Mouse (Mus musculus) intestine, embryonic 16.5 days (tissue): ENCODE measurements around the gene Rabgef1. TPM values are rescaled to one million over a fixed set of nuclear protein-coding genes. Genes with fewer than 3 reads are reported as not detected.

Experiments
- polyA plus RNA-seq: library from polyadenylated mRNA; unstranded; fragments of >200 nt; fragmentation: Nextera tagmentation; extraction: Ambion mirVana; gene quantifications from 2 replicates; pipeline ENCODE4 v1.2.1, GENCODE M21; 2015

The Rabgef1 gene
- polyA plus RNA-seq, 1 experiment from 2014 or later, result 26.1 TPM

Other genes with a start within 250 kb of the Rabgef1 start
- 22.1 and 28.8 TPM in 2 replicates for gene Vkorc1l1, start 229.8 kb upstream of the Rabgef1 start, polyA plus RNA-seq
- gene Gusb, start 168.7 kb upstream of the Rabgef1 start, polyA plus RNA-seq, result 110 and 131 TPM in 2 replicates
- 74.1 and 89.4 TPM in 2 replicates for gene Asl, start 142.6 kb upstream of the Rabgef1 start, polyA plus RNA-seq
- 37.2 and 38.7 TPM in 2 replicates for gene Crcp, start 142.5 kb upstream of the Rabgef1 start, polyA plus RNA-seq
- 46.4 and 51.7 TPM in 2 replicates for gene Tpst1, start 98.5 kb upstream of the Rabgef1 start, polyA plus RNA-seq
- 3.7 and 4.1 TPM in 2 replicates for gene Kctd7, start 26.9 kb upstream of the Rabgef1 start, polyA plus RNA-seq
- 27.3 and 28.6 TPM in 2 replicates for gene Tmem248, start 45.3 kb downstream of the Rabgef1 start, polyA plus RNA-seq
- 78.1 and 83.6 TPM in 2 replicates for gene Sbds, start 83.7 kb downstream of the Rabgef1 start, polyA plus RNA-seq
- gene Tyw1, start 83.8 kb downstream of the Rabgef1 start, polyA plus RNA-seq, result 22.6 and 24.8 TPM in 2 replicates
- gene Caln1, start 197.7 kb downstream of the Rabgef1 start, polyA plus RNA-seq, result 0.09 and 0.27 TPM in 2 replicates
- not detected in 2 replicates for gene A330070K13Rik, start 212.8 kb downstream of the Rabgef1 start, polyA plus RNA-seq